Mouse (Mus musculus): ENCODE measurements around the gene Iqcn. TPM values are rescaled to one million over a fixed set of nuclear protein-coding genes. Genes with fewer than 3 reads are reported as not detected.

Gene Iqcn
- total and polyA plus RNA-seq, 2 experiments from 2014 or later, result 0.05 TPM

DNA sequence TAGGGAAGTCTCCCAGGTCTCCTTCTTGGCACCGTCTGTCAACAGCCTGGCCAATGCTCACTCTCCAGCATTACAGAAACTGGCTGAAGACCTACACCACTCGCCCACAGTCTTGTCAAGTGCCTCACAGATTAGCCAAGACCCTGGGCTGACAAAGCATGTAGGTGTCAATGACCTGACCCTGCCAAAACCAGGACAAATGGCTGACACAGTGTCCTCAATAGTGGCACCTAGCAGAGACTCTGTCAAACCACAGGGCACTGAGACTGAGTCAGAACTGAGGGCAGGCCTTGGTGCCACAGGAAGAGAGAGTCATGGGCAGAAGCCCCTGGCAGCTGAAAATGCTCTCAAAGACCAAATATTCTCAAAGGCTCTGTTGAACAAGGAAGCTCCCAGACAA, 11.8 kb downstream of the Iqcn start:
- no peak overlapping the region for H3K27ac ChIP-seq
- H3K4me2 ChIP-seq (ENCODE audit: low read depth, low read length), result no peak overlapping the region
- H3K27me3 ChIP-seq (ENCODE audit: insufficient read depth, low read length), result no peaks in the 10 kb centered on the region
- no peaks in the 10 kb centered on the region for H3K36me3 ChIP-seq (ENCODE audit: insufficient read depth, low read length)
- DNase-seq (ENCODE audit: low spot score) (no peak), ATAC-seq (no peak)
- no peaks in the 10 kb centered on the region for H3K4me1 ChIP-seq (ENCODE audit: insufficient read depth, low read length)
- 70% methylated on average over 2 of the region's 2 CpGs for WGBS
- no peak overlapping the region for H3K4me3 ChIP-seq (ENCODE audit: low read length)
- no peak for TF ChIP-seq CTCF (IDR thresholded peaks at IDR 0.05; ENCODE audit: low read depth)
- no peaks in the 10 kb centered on the region for H3K9me3 ChIP-seq (ENCODE audit: low read length)
- H3K9ac ChIP-seq (replicated peaks; ENCODE audit: low read length), result no peak overlapping the region

DNA sequence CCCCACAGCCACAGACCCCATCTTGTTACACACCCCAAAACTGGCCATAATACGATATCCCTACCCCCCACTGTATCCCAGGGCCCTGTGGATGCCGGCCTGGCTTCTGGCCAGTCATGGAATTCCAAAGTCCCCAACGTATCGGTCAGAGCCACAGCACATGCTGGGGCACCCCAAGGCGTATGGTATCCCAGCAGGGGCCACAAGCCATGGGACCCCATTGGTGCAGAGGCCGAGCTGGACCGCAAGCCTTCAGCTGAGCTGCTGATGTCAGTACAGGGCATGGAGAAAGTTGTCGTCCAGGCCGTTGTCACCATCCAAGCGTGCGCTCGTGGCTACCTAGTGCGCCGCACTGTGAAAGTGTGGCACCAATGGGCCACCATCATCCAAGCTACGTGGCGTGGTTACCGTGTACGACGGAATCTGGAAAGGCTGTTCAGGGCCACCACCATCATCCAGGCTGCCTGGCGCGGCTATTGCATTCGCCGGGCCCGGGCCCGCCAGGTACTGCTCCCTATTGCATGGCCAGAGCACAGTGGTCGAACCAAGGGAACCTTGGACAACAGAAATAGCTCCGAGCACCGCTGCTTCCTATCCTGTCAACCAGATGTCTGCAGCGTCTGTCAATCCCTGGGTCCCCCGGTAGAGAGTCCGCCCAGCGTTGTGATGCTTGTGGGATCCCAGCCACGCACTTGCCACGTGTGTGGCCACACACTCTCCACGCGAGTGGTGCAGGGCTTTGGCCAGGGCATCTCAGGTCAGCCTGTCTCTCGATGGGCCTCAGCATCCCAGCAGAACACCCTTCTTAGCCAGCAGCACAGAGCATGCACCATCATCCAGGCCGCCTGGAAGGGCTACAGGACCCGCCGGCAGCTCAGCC, 13.5 kb downstream of the Iqcn start:
- Histone ChIP-seq H3K9me3 (ENCODE audit: low read length) (no peaks in the 10 kb centered on the region), H3K36me3 (ENCODE audit: insufficient read depth, low read length) (no peaks in the 10 kb centered on the region), H3K27ac (no peak overlapping the region), H3K9ac (replicated peaks; ENCODE audit: low read length) (no peak overlapping the region), H3K4me2 (ENCODE audit: low read depth, low read length) (no peak overlapping the region), H3K4me3 (ENCODE audit: low read length) (no peak overlapping the region), H3K4me1 (ENCODE audit: insufficient read depth, low read length) (no peaks in the 10 kb centered on the region), H3K27me3 (ENCODE audit: insufficient read depth, low read length) (no peaks in the 10 kb centered on the region)
- TF ChIP-seq CTCF (IDR thresholded peaks at IDR 0.05; ENCODE audit: low read depth), result no peak
- ATAC-seq (no peak), DNase-seq (ENCODE audit: low spot score) (no peak)
- 86% methylated on average over 40 of the region's 40 CpGs for WGBS

DNA sequence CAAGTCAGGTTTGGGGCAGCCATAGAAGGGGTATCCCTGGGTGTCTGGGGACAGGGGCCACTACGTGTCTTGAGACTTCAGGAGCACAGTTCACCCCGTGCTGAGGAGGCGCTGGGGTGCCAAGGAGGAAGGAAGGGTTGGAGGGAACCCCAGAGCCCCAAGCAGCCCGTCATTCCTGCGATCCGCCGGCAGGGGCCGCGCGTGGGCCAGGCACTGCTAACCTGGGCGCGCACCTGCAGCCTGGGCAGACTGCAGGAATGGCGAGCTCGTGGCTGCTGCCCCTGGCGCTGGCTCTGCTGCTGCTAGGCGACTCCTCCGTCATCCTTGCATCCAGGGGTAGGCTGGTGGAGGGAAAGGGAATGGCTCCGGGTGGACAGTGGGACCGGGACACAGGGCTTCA, 15.0 kb downstream of the Iqcn start, which contains the start of gene Gm3336:
Gene Gm3336 (plus strand): TSS at position 247 of the 400 bp plus-strand sequence.
- no peak within 1 kb of the TSS for H3K4me3 ChIP-seq (ENCODE audit: low read length)
- no peak within 1 kb of the TSS for H3K9ac ChIP-seq (replicated peaks; ENCODE audit: low read length)
- H3K27me3 ChIP-seq (ENCODE audit: insufficient read depth, low read length), result no peaks in the 10 kb centered on the region
- 4% methylated on average over 19 of the region's 19 CpGs for whole genome bisulfite sequencing
- DNase-seq (ENCODE audit: low spot score) (peak; percentile 64), ATAC-seq (peak; percentile 31; the same call in 1 of the 2 replicates)
- TF ChIP-seq CTCF (IDR thresholded peaks at IDR 0.05; ENCODE audit: low read depth), result peak; percentile 82
- no peak within 1 kb of the TSS for H3K27ac ChIP-seq
- no peak within 1 kb of the TSS for H3K4me2 ChIP-seq (ENCODE audit: low read depth, low read length)
- no peaks in the 10 kb centered on the region for H3K4me1 ChIP-seq (ENCODE audit: insufficient read depth, low read length)
- H3K36me3 ChIP-seq (ENCODE audit: insufficient read depth, low read length), result no peaks in the 10 kb centered on the region
- H3K9me3 ChIP-seq (ENCODE audit: low read length), result no peaks in the 10 kb centered on the region

DNA sequence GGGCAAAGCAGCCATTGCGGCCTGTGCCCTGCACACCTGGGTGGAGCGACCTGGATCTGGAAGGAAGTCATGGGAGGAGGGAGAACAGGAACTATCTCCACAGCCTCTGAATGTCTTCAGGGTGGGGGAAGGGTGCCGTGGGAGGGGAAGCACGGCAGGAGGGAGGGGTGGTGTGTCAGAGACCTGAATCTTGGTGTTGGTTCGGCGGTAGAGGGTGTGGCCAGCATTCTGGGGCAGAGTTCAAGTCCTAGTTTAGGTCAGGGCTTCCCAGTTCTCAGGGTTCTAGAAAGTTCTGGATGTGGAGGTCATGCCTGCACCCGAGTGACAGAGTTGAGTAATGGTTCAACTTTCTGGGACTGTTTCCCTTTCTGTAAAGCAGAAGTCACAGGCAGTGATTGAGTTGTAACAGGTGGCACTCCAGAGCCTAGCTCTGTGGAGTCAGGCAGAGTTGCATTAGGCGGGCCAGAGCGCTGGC, 16.6 kb downstream of the Iqcn start:
- H3K4me1 ChIP-seq (ENCODE audit: insufficient read depth, low read length), result no peaks in the 10 kb centered on the region
- no peak overlapping the region for H3K4me3 ChIP-seq (ENCODE audit: low read length)
- H3K36me3 ChIP-seq (ENCODE audit: insufficient read depth, low read length), result no peaks in the 10 kb centered on the region
- no peaks in the 10 kb centered on the region for H3K27me3 ChIP-seq (ENCODE audit: insufficient read depth, low read length)
- no peak overlapping the region for H3K9ac ChIP-seq (replicated peaks; ENCODE audit: low read length)
- DNase-seq (ENCODE audit: low spot score), result no peak
- 71% methylated on average over 9 of the region's 9 CpGs for WGBS
- TF ChIP-seq CTCF (IDR thresholded peaks at IDR 0.05; ENCODE audit: low read depth), result no peak
- H3K4me2 ChIP-seq (ENCODE audit: low read depth, low read length), result no peak overlapping the region
- no peak for ATAC-seq
- H3K27ac ChIP-seq, result no peak overlapping the region
- H3K9me3 ChIP-seq (ENCODE audit: low read length), result no peaks in the 10 kb centered on the region

DNA sequence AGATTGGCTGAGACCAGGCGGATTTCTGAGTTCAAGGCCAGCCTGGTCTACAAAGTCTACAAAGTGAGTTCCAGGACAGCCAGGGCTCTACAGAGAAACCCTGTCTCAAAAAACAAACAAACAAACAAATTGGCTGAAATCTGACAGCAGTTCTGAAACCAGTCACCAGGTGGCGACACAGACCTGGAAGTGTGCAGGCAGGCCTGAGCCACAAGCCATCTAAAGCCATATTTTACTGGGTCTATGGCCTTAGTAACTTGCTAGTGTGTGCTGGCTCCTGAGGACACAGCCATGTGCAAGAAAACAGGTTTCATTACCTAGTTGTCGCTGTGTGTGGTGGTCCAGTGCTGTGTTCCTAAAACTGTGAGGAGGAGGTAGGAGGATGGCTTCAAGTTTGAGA, 17.5 kb downstream of the Iqcn start:
- 4% methylated on average over 3 of the region's 3 CpGs for WGBS

DNA sequence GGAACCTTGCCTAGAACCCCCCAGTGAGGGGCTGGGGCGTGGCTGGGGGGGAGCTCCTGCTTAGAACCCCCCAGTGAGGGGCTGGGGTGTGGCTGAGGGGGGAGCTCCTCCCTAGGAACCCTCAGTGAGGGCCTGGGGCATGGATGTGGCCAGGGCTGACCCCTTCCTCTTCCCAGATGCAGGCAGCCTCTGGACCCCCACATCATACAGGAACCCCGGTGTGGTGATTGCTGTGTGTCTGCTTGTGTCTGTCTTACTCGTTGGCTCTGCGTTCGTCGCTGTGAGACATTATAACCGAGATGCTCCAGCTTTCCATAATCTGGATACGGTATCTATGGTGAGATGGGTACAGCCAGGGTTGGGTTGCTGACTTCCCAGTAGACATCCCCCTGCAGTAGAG, 18.3 kb downstream of the Iqcn start:
- TF ChIP-seq CTCF (IDR thresholded peaks at IDR 0.05; ENCODE audit: low read depth), result no peak
- no peaks in the 10 kb centered on the region for H3K36me3 ChIP-seq (ENCODE audit: insufficient read depth, low read length)
- DNase-seq (ENCODE audit: low spot score) (no peak), ATAC-seq (no peak)
- H3K4me2 ChIP-seq (ENCODE audit: low read depth, low read length), result no peak overlapping the region
- H3K27me3 ChIP-seq (ENCODE audit: insufficient read depth, low read length), result no peaks in the 10 kb centered on the region
- 86% methylated on average over 8 of the region's 8 CpGs for WGBS
- no peak overlapping the region for H3K27ac ChIP-seq
- no peak overlapping the region for H3K9ac ChIP-seq (replicated peaks; ENCODE audit: low read length)
- no peaks in the 10 kb centered on the region for H3K9me3 ChIP-seq (ENCODE audit: low read length)
- H3K4me3 ChIP-seq (ENCODE audit: low read length), result no peak overlapping the region
- no peaks in the 10 kb centered on the region for H3K4me1 ChIP-seq (ENCODE audit: insufficient read depth, low read length)

More for the DNA sequence above, 17.5 kb downstream of the Iqcn start:
- Histone ChIP-seq H3K27ac (no peak overlapping the region), H3K9me3 (ENCODE audit: low read length) (no peaks in the 10 kb centered on the region), H3K9ac (replicated peaks; ENCODE audit: low read length) (no peak overlapping the region), H3K4me1 (ENCODE audit: insufficient read depth, low read length) (no peaks in the 10 kb centered on the region), H3K27me3 (ENCODE audit: insufficient read depth, low read length) (no peaks in the 10 kb centered on the region), H3K4me3 (ENCODE audit: low read length) (no peak overlapping the region), H3K36me3 (ENCODE audit: insufficient read depth, low read length) (no peaks in the 10 kb centered on the region), H3K4me2 (ENCODE audit: low read depth, low read length) (no peak overlapping the region)
- ATAC-seq, result peak; percentile 72
- DNase-seq (ENCODE audit: low spot score), result peak; percentile 85
- TF ChIP-seq CTCF (IDR thresholded peaks at IDR 0.05; ENCODE audit: low read depth), result peak; percentile 98
